Mouse (Mus musculus) lung, adult 2 months (tissue): ENCODE results near the gene Olfr339. TPM values are rescaled to one million over a fixed set of nuclear protein-coding genes. Genes with fewer than 3 reads are reported as not detected.
"Not testable (repeated sequence)": the region's sequence is repeated elsewhere in the genome, so short reads cannot be mapped to it uniquely, and the experiment has no call there.

Source experiments
- DNase-seq: peaks from one replicate; pipeline ENCODE4 v3.0.0; 2022
- H3K4me1 ChIP-seq: fragments of 200-500 bp; 2 replicates; pipeline ENCODE4 v1.6.1; 2011; ENCODE audit warnings: low read length; ENCODE audit not compliant: control insufficient read depth, insufficient read depth
- H3K4me3 ChIP-seq: fragments of 200-500 bp; replicated peaks from 2 replicates; pipeline ENCODE3; 2011; ENCODE audit warnings: low read depth, mild to moderate bottlenecking, control low read depth, low read length; ENCODE audit errors: extremely low read depth
- CTCF ChIP-seq: fragments of 200-500 bp; IDR thresholded peaks from 2 replicates; pipeline ENCODE4 v1.5.1; 2011; ENCODE audit warnings: mild to moderate bottlenecking, low read length, control low read depth; ENCODE audit not compliant: insufficient read depth
- POLR2A ChIP-seq: fragments of 200-500 bp; IDR thresholded peaks from 2 replicates; pipeline ENCODE4 v1.6.1; 2011; ENCODE audit warnings: low read depth, mild to moderate bottlenecking, control low read depth, low read length, borderline replicate concordance; ENCODE audit errors: extremely low read depth
- WGBS: fragments of 180-500 bp; shearing (Covaris S2); methylation state at CpG from one replicate; pipeline ENCODE4 v1.1.7; 2018; 5-methylcytosine and 5-hydroxymethylcytosine counted together
- polyA plus RNA-seq: library from polyadenylated mRNA; depleted of rRNA; stranded (reverse); fragments of >200 nt; gene quantifications from 2 replicates; pipeline ENCODE4 v1.2.3, GENCODE M21; 2012; rRNA removed

Olfr339 gene
- polyA plus RNA-seq, result not detected in 2 replicates

- DNase-seq, result no peak
- TF ChIP-seq CTCF (no peak), POLR2A (no peak)
- Histone ChIP-seq H3K4me1 (no peaks in the 10 kb centered on the region), H3K4me3 (no peak within 1 kb of the TSS)
- 81% methylated on average over 3 of the region's 3 CpGs for WGBS
These were observed at the start of gene Olfr339 for GRCm38 (mm10) chr2:36418647-36419046. Gene Olfr339 (plus strand): TSS chr2:36418947.

DNA sequence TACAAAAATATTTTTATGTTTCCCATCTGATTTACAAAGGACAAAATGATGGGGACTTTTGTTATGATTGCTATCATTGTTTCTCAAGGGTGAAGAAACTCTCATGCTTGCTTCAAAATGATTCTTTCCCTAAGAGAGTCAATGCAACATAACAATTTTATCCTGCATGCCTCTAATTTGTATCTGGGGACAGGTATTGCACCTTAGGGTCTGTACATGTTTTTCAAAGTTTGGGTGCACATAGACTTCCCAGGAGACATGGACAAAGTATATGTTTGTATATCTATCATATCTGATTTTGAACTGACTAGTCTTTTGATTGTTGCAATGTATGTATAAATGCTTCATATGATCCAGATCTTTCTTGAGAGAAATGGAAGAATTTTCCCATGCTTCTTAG lies 45.5 kb upstream of the Olfr339 start, which contains the start of gene Olfr338:
Gene Olfr338 (plus strand): TSS at position 301 of the 400 bp plus-strand sequence.
- Histone ChIP-seq H3K4me3 (no peak within 1 kb of the TSS), H3K4me1 (no peaks in the 10 kb centered on the region)
- TF ChIP-seq POLR2A, result no peak
- no peak for DNase-seq

- not testable (repeated sequence) for H3K4me1 ChIP-seq
- 75% methylated on average over 3 of the region's 3 CpGs for WGBS
These were observed 3.6 kb upstream of the Olfr339 start for GRCm38 (mm10) chr2:36415174-36415573.

GRCm38 (mm10) chr2:36415591-36415990 lies 3.2 kb upstream of the Olfr339 start:
- H3K4me3 ChIP-seq, H3K4me1 ChIP-seq, DNase-seq: not testable (repeated sequence)
- 90% methylated on average over 7 of the region's 7 CpGs for WGBS

More at GRCm38 (mm10) chr2:36415174-36415573, 3.6 kb upstream of the Olfr339 start:
- not testable (repeated sequence) for H3K4me3 ChIP-seq, DNase-seq

DNA sequence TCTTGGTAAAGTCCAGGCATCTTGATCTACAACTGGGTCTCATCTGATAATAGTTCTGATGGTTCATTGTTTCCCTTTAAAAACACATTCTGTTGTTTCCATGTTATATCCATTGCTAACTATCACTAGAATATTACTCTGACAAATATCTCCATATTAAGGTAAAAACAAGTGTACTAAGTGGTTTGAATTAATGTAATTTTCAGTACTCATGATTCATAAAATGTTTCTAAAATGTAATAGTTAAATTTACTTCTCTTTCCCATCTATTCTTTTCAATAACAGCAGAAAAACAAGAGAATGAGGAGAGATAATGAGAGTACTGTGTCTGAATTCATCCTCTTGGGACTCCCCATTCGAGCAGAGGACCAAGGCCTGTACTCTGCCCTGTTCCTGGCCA lies 33.5 kb downstream of the Olfr339 start, which contains the start of gene Olfr340:
Gene Olfr340 (plus strand): TSS at position 301 of the 400 bp plus-strand sequence.
- no peak for DNase-seq
- Histone ChIP-seq H3K4me1 (no peaks in the 10 kb centered on the region), H3K4me3 (no peak within 1 kb of the TSS)
- 53% methylated on average over 1 of the region's 1 CpGs for WGBS
- TF ChIP-seq CTCF (no peak), POLR2A (no peak)

GRCm38 (mm10) chr2:36473634-36474033 lies 54.9 kb downstream of the Olfr339 start:
- no peak for TF ChIP-seq CTCF
- TF ChIP-seq POLR2A, result no peak
- no peak for DNase-seq
- Histone ChIP-seq H3K4me1 (no peaks in the 10 kb centered on the region), H3K4me3 (no peak overlapping the region)

Other genes starting within 250 kb of the Olfr339 start
- 58.4 and 66.1 TPM in 2 replicates for gene Ptgs1, start 188.5 kb upstream of the Olfr339 start, polyA plus RNA-seq
- not detected in 2 replicates for gene Olfr338, start 45.4 kb upstream of the Olfr339 start, polyA plus RNA-seq
- gene Olfr340, start 33.6 kb downstream of the Olfr339 start, polyA plus RNA-seq, result not detected in 2 replicates
- not detected in 2 replicates for gene Olfr341, start 63.5 kb downstream of the Olfr339 start, polyA plus RNA-seq
- not detected in 2 replicates for gene Olfr342, start 106.1 kb downstream of the Olfr339 start, polyA plus RNA-seq
- gene Olfr344, start 147.7 kb downstream of the Olfr339 start, polyA plus RNA-seq, result not detected in 2 replicates
- gene Olfr345, start 221.1 kb downstream of the Olfr339 start, polyA plus RNA-seq, result not detected in 2 replicates